Mouse (Mus musculus) olfactory bulb, adult 2 months (tissue): Measurements from ENCODE around the gene Eif2b3. TPM values are rescaled to one million over a fixed set of nuclear protein-coding genes. Genes with fewer than 3 reads are reported as not detected.

ENCODE experiments used
- H3K27ac ChIP-seq: fragments of 200-500 bp; 2 replicates; pipeline ENCODE4 v1.5.1; 2012; ENCODE audit warnings: low read depth, low read length; ENCODE audit not compliant: insufficient read depth
- H3K4me1 ChIP-seq: fragments of 200-500 bp; 2 replicates; pipeline ENCODE4 v1.6.1; 2012; ENCODE audit warnings: low read length; ENCODE audit not compliant: control insufficient read depth, insufficient read depth
- H3K4me3 ChIP-seq: fragments of 200-500 bp; 2 replicates; pipeline ENCODE4 v1.5.1; 2012; ENCODE audit warnings: mild to moderate bottlenecking, low read depth, low read length, moderate library complexity; ENCODE audit not compliant: insufficient read depth
- CTCF ChIP-seq: fragments of 200-500 bp; IDR thresholded peaks from 2 replicates; pipeline ENCODE4 v1.5.1; 2012; ENCODE audit warnings: low read depth, mild to moderate bottlenecking, low read length, moderate library complexity; ENCODE audit not compliant: insufficient read depth
- POLR2A ChIP-seq: fragments of 200-500 bp; IDR thresholded peaks from 2 replicates; pipeline ENCODE4 v1.6.1; 2012; ENCODE audit warnings: mild to moderate bottlenecking, low read depth, low read length, moderate library complexity; ENCODE audit not compliant: insufficient read depth
- WGBS: fragments of 180-500 bp; shearing (Covaris S2); methylation state at CpG from one replicate; pipeline ENCODE4 v1.1.7; 2018; 5-methylcytosine and 5-hydroxymethylcytosine counted together
- polyA plus RNA-seq: library from polyadenylated mRNA; stranded (reverse); fragments of >200 nt; gene quantifications from 2 replicates; pipeline ENCODE4 v1.2.4, GENCODE M21; 2012; ENCODE audit warnings: low replicate concordance; ENCODE audit not compliant: missing spikeins, insufficient read depth, insufficient read length

Gene Eif2b3
- polyA plus RNA-seq, 1 experiment, result not detected

- WGBS, result under 1% methylated on average over 58 of the region's 58 CpGs
- Histone ChIP-seq H3K4me1 (peaks cover 17% of the 10 kb centered on the region), H3K4me3 (peak within 1 kb of the TSS; percentile 89), H3K27ac (peak within 1 kb of the TSS; percentile 58; the same call in 1 of the 2 replicates)
- TF ChIP-seq POLR2A (peak; percentile 23; the same call in 1 of the 2 replicates), CTCF (no peak)
Observed at GRCm38 (mm10) chr4:116995131-116995797, 23.9 kb upstream of the Eif2b3 start, which contains the start of gene Hectd3. Gene Hectd3, plus strand, starts transcription at chr4:116995317.

GRCm38 (mm10) chr4:116995798-116996135, 23.4 kb upstream of the Eif2b3 start:
- Histone ChIP-seq H3K4me3 (peak overlapping the region; percentile 89), H3K4me1 (peaks cover 17% of the 10 kb centered on the region), H3K27ac (no peak overlapping the region)
- WGBS, result under 1% methylated on average over 16 of the region's 16 CpGs
- no peak for TF ChIP-seq POLR2A
- no peak for TF ChIP-seq CTCF

GRCm38 (mm10) chr4:116999513-117000154, 19.6 kb upstream of the Eif2b3 start:
- TF ChIP-seq CTCF (no peak), POLR2A (no peak)
- WGBS, result 95% methylated on average over 17 of the region's 17 CpGs

GRCm38 (mm10) chr4:117001957-117002356, 17.2 kb upstream of the Eif2b3 start:
- H3K27ac ChIP-seq, result no peak overlapping the region
- TF ChIP-seq CTCF, result no peak
- TF ChIP-seq POLR2A, result no peak
- peaks cover 9% of the 10 kb centered on the region for H3K4me1 ChIP-seq
- H3K4me3 ChIP-seq, result no peak overlapping the region
- 93% methylated on average over 16 of the region's 16 CpGs for WGBS

More at GRCm38 (mm10) chr4:116999513-117000154, 19.6 kb upstream of the Eif2b3 start:
- Histone ChIP-seq H3K27ac (no peak overlapping the region), H3K4me3 (no peak overlapping the region), H3K4me1 (peaks cover 14% of the 10 kb centered on the region)

GRCm38 (mm10) chr4:117002543-117003521, 16.4 kb upstream of the Eif2b3 start:
- TF ChIP-seq POLR2A, result no peak
- peak; percentile 21; the same call in 1 of the 2 replicates for TF ChIP-seq CTCF
- Histone ChIP-seq H3K27ac (no peak overlapping the region), H3K4me3 (no peak overlapping the region), H3K4me1 (peaks cover 9% of the 10 kb centered on the region)
- 47% methylated on average over 38 of the region's 38 CpGs for WGBS

- Histone ChIP-seq H3K4me1 (peaks cover 9% of the 10 kb centered on the region), H3K4me3 (no peak overlapping the region), H3K27ac (no peak overlapping the region)
- TF ChIP-seq CTCF (no peak), POLR2A (no peak)
- 85% methylated on average over 4 of the region's 4 CpGs for WGBS
Observed at GRCm38 (mm10) chr4:117004649-117005048, 14.6 kb upstream of the Eif2b3 start.

GRCm38 (mm10) chr4:117005611-117006400, 13.4 kb upstream of the Eif2b3 start:
- Histone ChIP-seq H3K4me3 (no peak overlapping the region), H3K27ac (no peak overlapping the region), H3K4me1 (peaks cover 9% of the 10 kb centered on the region)
- 76% methylated on average over 7 of the region's 7 CpGs for WGBS
- TF ChIP-seq CTCF, result no peak
- no peak for TF ChIP-seq POLR2A

GRCm38 (mm10) chr4:117007058-117007457, 12.1 kb upstream of the Eif2b3 start:
- Histone ChIP-seq H3K4me1 (peaks cover 9% of the 10 kb centered on the region), H3K27ac (no peak overlapping the region), H3K4me3 (no peak overlapping the region)
- no peak for TF ChIP-seq POLR2A
- no peak for TF ChIP-seq CTCF
- WGBS, result 39% methylated on average over 3 of the region's 3 CpGs
